7 mouse cellular contexts compared by ENCODE assay signal in genomic region chr9:57766431-57766830, GRCm38 (mm10). TPM values are rescaled to one million over a fixed set of nuclear protein-coding genes. Genes with fewer than 3 reads are reported as not detected.
A peak's percentile ranks its signal among the peaks of the same experiment; 100 is the strongest.
DNase-seq lines count a peak whose midpoint lies in the region; ATAC-seq and TF ChIP-seq lines count a peak whose summit lies in the region.

No protein-coding gene starts in this region.

- H3ac ChIP-seq in myocyte (ENCODE audit: control insufficient read depth, insufficient read length): no peak overlapping the region

- TF ChIP-seq CTCF in layer of hippocampus, adult 2 months (conservative IDR thresholded peaks at IDR 0.05): no peak

- H3K9ac ChIP-seq in embryonic facial prominence, embryonic 12.5 days: peak overlapping the region; percentile 93
- H3K9ac ChIP-seq in hindbrain, embryonic 16.5 days (ENCODE audit: low read depth, low read length): peak overlapping the region; percentile 94

- H3K9me3 ChIP-seq in embryonic facial prominence, embryonic 12.5 days: no peaks in the 10 kb centered on the region
- H3K9me3 ChIP-seq in hindbrain, embryonic 16.5 days (ENCODE audit: control insufficient read depth, low read length): no peaks in the 10 kb centered on the region

- peaks cover 33% of the 10 kb centered on the region for H3K4me1 ChIP-seq in embryonic facial prominence, embryonic 12.5 days
- H3K4me1 ChIP-seq in hindbrain, embryonic 16.5 days (ENCODE audit: control insufficient read depth, insufficient read depth, low read depth, low read length): peaks cover 32% of the 10 kb centered on the region

- peak overlapping the region; percentile 100 for H3K27ac ChIP-seq in layer of hippocampus, adult 2 months
- 0 out of 2 replicates have a peak overlapping the region, but pooled peaks have one; percentile 98 for H3K27ac ChIP-seq in embryonic facial prominence, embryonic 12.5 days
- H3K27ac ChIP-seq in hindbrain, embryonic 16.5 days (ENCODE audit: low read depth, low read length): peak overlapping the region; percentile 99

- H3K36me3 ChIP-seq in embryonic facial prominence, embryonic 12.5 days: peaks cover 3% of the 10 kb centered on the region; the same call in 1 of the 2 replicates
- peaks cover 1% of the 10 kb centered on the region for H3K36me3 ChIP-seq in hindbrain, embryonic 16.5 days (ENCODE audit: control insufficient read depth, insufficient read depth, low read length)
- H3K36me3 ChIP-seq in myocyte (ENCODE audit: control insufficient read depth, insufficient read depth): peaks cover under 1% of the 10 kb centered on the region

- H3K4me3 ChIP-seq in layer of hippocampus, adult 2 months: peak overlapping the region; percentile 81
- H3K4me3 ChIP-seq in embryonic facial prominence, embryonic 12.5 days: peak overlapping the region; percentile 91
- peak overlapping the region; percentile 96 for H3K4me3 ChIP-seq in hindbrain, embryonic 16.5 days (ENCODE audit: low read length)
- peak overlapping the region; percentile 90 for H3K4me3 ChIP-seq in myocyte

- no peak for ATAC-seq in embryonic facial prominence, embryonic 12.5 days (ENCODE audit: insufficient number of reproducible peaks, insufficient read depth, low FRiP score, low TSS enrichment)
- ATAC-seq in hindbrain, embryonic 16.5 days: no peak

- no peaks in the 10 kb centered on the region for H3K27me3 ChIP-seq in embryonic facial prominence, embryonic 12.5 days
- H3K27me3 ChIP-seq in hindbrain, embryonic 16.5 days (replicated peaks; ENCODE audit: control insufficient read depth, insufficient read depth, low read length): no peaks in the 10 kb centered on the region
- no peaks in the 10 kb centered on the region for H3K27me3 ChIP-seq in myocyte (ENCODE audit: control insufficient read depth, insufficient read depth, insufficient read length)

- no peak for TF ChIP-seq POLR2A in myocyte (IDR thresholded peaks at IDR 0.05; ENCODE audit: insufficient read length, low read depth)

- WGBS in embryonic facial prominence, embryonic 12.5 days: 36% methylated on average over 6 of the region's 6 CpGs
- 26% methylated on average over 6 of the region's 6 CpGs for WGBS in hindbrain, embryonic 16.5 days

- H3K4me2 ChIP-seq in embryonic facial prominence, embryonic 12.5 days (replicated peaks): peak overlapping the region; percentile 99
- H3K4me2 ChIP-seq in hindbrain, embryonic 16.5 days (ENCODE audit: low read length): peak overlapping the region; percentile 96
- H3K4me2 ChIP-seq in myocyte (ENCODE audit: low read depth): peak overlapping the region; percentile 84

- no peak for DNase-seq in layer of hippocampus, adult 2 months (ENCODE audit: low spot score in 2 of 2)
- no peak for DNase-seq in layer of hippocampus, adult 11-12 months (ENCODE audit: low spot score)
- DNase-seq in spleen, postnatal 10 days (ENCODE audit: low spot score in 2 of 2): no peak
- no peak for DNase-seq in cerebellum, postnatal 10 days

- H3K79me2 ChIP-seq in myocyte (ENCODE audit: control insufficient read depth, insufficient read depth): peaks cover 30% of the 10 kb centered on the region

TF ChIP-seq in myocyte, 11 proteins besides CTCF, POLR2A, EP300 and RAD21:
- no peak for TF ChIP-seq MYOD1 (IDR thresholded peaks at IDR 0.05; ENCODE audit: control insufficient read depth in 1 of 3, insufficient read length in 2 of 3, low read depth in 2 of 3)
- no peak for TF ChIP-seq REST (IDR thresholded peaks at IDR 0.05; ENCODE audit: insufficient read depth, insufficient read length)
- TF ChIP-seq USF1 (IDR thresholded peaks at IDR 0.05; ENCODE audit: low read depth): no peak
- no peak for TF ChIP-seq E2F4 (IDR thresholded peaks at IDR 0.05; ENCODE audit: insufficient read depth)
- no peak for TF ChIP-seq CEBPB (IDR thresholded peaks at IDR 0.05; ENCODE audit: insufficient read depth, poor library complexity, severe bottlenecking)
- TF ChIP-seq TCF12 (IDR thresholded peaks at IDR 0.05; ENCODE audit: insufficient read depth, poor library complexity, severe bottlenecking): no peak
- TF ChIP-seq POLR2AphosphoS2 (IDR thresholded peaks at IDR 0.05; ENCODE audit: insufficient read length, low read depth): no peak
- no peak for TF ChIP-seq TCF3 (IDR thresholded peaks at IDR 0.05; ENCODE audit: insufficient read length, low read depth)
- no peak for TF ChIP-seq MAX (IDR thresholded peaks at IDR 0.05; ENCODE audit: low read depth)
- no peak for TF ChIP-seq MYOG (IDR thresholded peaks at IDR 0.05; ENCODE audit: control insufficient read depth in 1 of 3, insufficient read depth in 1 of 3, insufficient read length in 2 of 3, low read depth in 2 of 3)
- TF ChIP-seq SRF (IDR thresholded peaks at IDR 0.05; ENCODE audit: control insufficient read depth, insufficient read length, low read depth): no peak

RNA-seq across cellular contexts. Expression of gene Clk3, which starts 0.8 kb away (rescaled TPM):
- total RNA-seq in layer of hippocampus, adult 2 months (2021): 10 to 100 TPM; 80.2 to 83.4 TPM
- 75.4 and 81.8 TPM in 2 replicates for polyA plus RNA-seq in embryonic facial prominence, embryonic 12.5 days (2016; fragmentation: Nextera tagmentation; extraction: Ambion mirVana)
- 57.2 and 66.1 TPM in 2 replicates for polyA plus RNA-seq in hindbrain, embryonic 16.5 days (2015; fragmentation: Nextera tagmentation; extraction: Ambion mirVana)
- polyA plus RNA-seq in myocyte (2012; fragmentation: generic; extraction: Trizol): 47.1 TPM

RNA-seq across cellular contexts. Expression of gene Edc3, which starts 58.1 kb away (rescaled TPM):
- 10 to 100 TPM; 13.2 to 14.1 TPM for total RNA-seq in layer of hippocampus, adult 2 months (2021)
- 37.9 and 39.0 TPM in 2 replicates for polyA plus RNA-seq in embryonic facial prominence, embryonic 12.5 days (2016; fragmentation: Nextera tagmentation; extraction: Ambion mirVana)
- 29.7 and 31.9 TPM in 2 replicates for polyA plus RNA-seq in hindbrain, embryonic 16.5 days (2015; fragmentation: Nextera tagmentation; extraction: Ambion mirVana)
- polyA plus RNA-seq in myocyte (2012; fragmentation: generic; extraction: Trizol): 11.0 TPM
